Mouse (Mus musculus) liver, embryonic 11.5 days (tissue): ENCODE data around the gene Bst1. TPM values are rescaled to one million over a fixed set of nuclear protein-coding genes. Genes with fewer than 3 reads are reported as not detected.

Experiments
- ATAC-seq: fragments of 200-750 bp; cut with Nextera tagmentation; replicated peaks from 2 replicates; pipeline ENCODE4 v1.8.0; 2017; ENCODE audit warnings: moderate number of reproducible peaks, mild to moderate bottlenecking, moderate TSS enrichment, moderate library complexity; ENCODE audit not compliant: low FRiP score
- DNase-seq: peaks from one replicate; pipeline ENCODE4 v3.0.0-alpha.2; 2017; ENCODE audit warnings: low spot score
- H3K27ac ChIP-seq: fragments of 300-500 bp; sonication (generic); 2 replicates; pipeline ENCODE4 v1.5.1; 2014; ENCODE audit warnings: mild to moderate bottlenecking, low read depth, low read length, control low read depth
- H3K27me3 ChIP-seq: fragments of 300-500 bp; sonication (generic); replicated peaks from 2 replicates; pipeline ENCODE4 v1.6.1; 2014; ENCODE audit warnings: low read length, mixed read lengths; ENCODE audit not compliant: control insufficient read depth, insufficient read depth
- H3K36me3 ChIP-seq: fragments of 300-500 bp; sonication (generic); 2 replicates; pipeline ENCODE4 v1.6.1; 2014; ENCODE audit warnings: mild to moderate bottlenecking, low read length, moderate library complexity, mixed read lengths; ENCODE audit not compliant: control insufficient read depth, insufficient read depth
- H3K4me1 ChIP-seq: fragments of 300-500 bp; sonication (generic); replicated peaks from 2 replicates; pipeline ENCODE4 v1.6.1; 2014; ENCODE audit warnings: low read length, mixed read lengths; ENCODE audit not compliant: control insufficient read depth, insufficient read depth
- H3K4me2 ChIP-seq: fragments of 300-500 bp; sonication (generic); 2 replicates; pipeline ENCODE4 v1.6.1; 2014; ENCODE audit warnings: mild to moderate bottlenecking, control low read depth, moderate library complexity
- H3K4me3 ChIP-seq: fragments of 300-500 bp; sonication (generic); 2 replicates; pipeline ENCODE4 v1.5.1; 2014; ENCODE audit warnings: low read depth, low read length, control low read depth
- H3K9ac ChIP-seq: fragments of 300-500 bp; sonication (generic); 2 replicates; pipeline ENCODE4 v1.6.1; 2014; ENCODE audit warnings: low read depth, low read length, control low read depth
- H3K9me3 ChIP-seq: fragments of 300-500 bp; sonication (generic); 2 replicates; pipeline ENCODE4 v1.6.1; 2016; ENCODE audit warnings: low read length, inconsistent platforms, mixed read lengths; ENCODE audit not compliant: control insufficient read depth
- WGBS: fragments of 180-500 bp; shearing (Covaris S2); extraction: QIAGEN DNeasy Blood & Tissue Kit; methylation state at CpG from one replicate; pipeline ENCODE4 v1.1.7; 2014; 5-methylcytosine and 5-hydroxymethylcytosine counted together
- polyA plus RNA-seq: library from polyadenylated mRNA; unstranded; fragments of >200 nt; fragmentation: Nextera tagmentation; extraction: Ambion mirVana; gene quantifications from 2 replicates; pipeline ENCODE4 v1.2.1, GENCODE M21; 2014

The Bst1 gene
- polyA plus RNA-seq, 1 experiment from 2014 or later = 0.36 TPM

DNA sequence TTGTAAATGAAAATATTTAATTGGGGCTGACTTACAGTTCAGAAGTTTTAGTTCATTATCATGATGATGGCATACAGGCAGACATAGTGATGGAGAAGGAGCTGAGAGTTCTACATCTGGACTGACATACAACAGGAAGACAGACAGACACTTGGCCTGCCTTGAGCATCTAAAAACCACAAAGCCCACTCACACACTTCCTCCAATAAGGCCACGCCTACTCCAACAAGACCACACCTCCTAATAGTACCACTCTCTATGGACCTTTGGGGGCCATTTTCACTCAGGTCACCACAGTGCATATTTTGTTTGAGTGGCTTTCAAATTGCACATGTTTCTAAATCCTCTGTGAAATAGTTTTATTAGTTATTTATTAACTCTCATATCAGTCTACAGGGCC, 53.2 kb downstream of the Bst1 start:
- H3K4me2 ChIP-seq = no peak overlapping the region
- H3K9ac ChIP-seq = no peak overlapping the region
- H3K36me3 ChIP-seq = no peaks in the 10 kb centered on the region
- WGBS = 42% methylated on average over 1 of the region's 1 CpGs
- no peak for ATAC-seq
- no peak overlapping the region for H3K4me3 ChIP-seq
- DNase-seq = no peak
- H3K27me3 ChIP-seq = no peaks in the 10 kb centered on the region
- no peak overlapping the region for H3K27ac ChIP-seq
- H3K9me3 ChIP-seq = no peaks in the 10 kb centered on the region
- peaks cover 3% of the 10 kb centered on the region; the same call in 1 of the 2 replicates for H3K4me1 ChIP-seq

DNA sequence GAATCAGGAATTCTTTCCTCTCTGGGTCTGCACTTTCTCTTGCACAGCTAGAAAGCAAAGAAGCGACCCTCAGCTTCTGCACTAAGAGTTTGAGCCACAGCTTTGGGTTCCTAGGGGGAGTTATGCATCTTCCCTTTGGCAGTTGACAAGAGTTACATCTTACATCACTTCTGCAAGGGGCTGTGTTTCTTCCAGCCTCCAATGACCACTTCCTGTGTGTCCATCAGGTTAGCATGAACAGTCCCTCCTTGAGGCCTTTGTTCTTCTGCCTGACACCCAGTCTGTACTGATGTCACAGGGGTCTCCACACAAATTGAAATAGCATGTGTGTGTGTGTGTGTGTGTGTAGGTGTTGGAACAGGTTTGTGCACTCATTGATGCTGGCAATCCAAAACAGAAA, 54.0 kb downstream of the Bst1 start:
- 64% methylated on average over 1 of the region's 1 CpGs for WGBS
- Histone ChIP-seq H3K4me1 (peaks cover 3% of the 10 kb centered on the region; the same call in 1 of the 2 replicates), H3K4me3 (no peak overlapping the region), H3K9ac (no peak overlapping the region), H3K27me3 (no peaks in the 10 kb centered on the region), H3K4me2 (no peak overlapping the region), H3K9me3 (no peaks in the 10 kb centered on the region), H3K27ac (no peak overlapping the region), H3K36me3 (no peaks in the 10 kb centered on the region)
- no peak for DNase-seq
- no peak for ATAC-seq

DNA sequence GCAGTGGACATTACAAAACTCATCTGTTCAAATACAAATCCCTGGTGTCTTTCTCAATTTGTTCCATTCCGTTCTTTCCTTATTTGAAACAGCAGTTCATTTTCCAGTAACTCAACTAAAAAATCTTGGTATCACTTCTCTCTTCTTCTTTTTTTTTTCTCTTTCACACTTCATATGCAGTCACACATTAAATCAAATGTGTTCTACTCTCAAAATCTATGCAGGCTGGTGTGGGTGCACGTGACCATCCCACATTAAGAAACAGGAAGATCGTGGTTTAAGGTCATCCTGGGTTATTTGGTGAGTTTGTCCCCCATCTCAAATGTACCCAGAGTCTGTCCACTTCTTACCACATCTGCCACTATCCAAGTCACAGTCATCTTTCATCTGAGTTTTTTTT, 63.3 kb downstream of the Bst1 start:
- Histone ChIP-seq H3K9ac (no peak overlapping the region), H3K27me3 (no peaks in the 10 kb centered on the region), H3K4me3 (no peak overlapping the region), H3K9me3 (no peaks in the 10 kb centered on the region), H3K27ac (no peak overlapping the region), H3K4me1 (no peaks in the 10 kb centered on the region), H3K4me2 (no peak overlapping the region), H3K36me3 (no peaks in the 10 kb centered on the region)
- no peak for DNase-seq
- 62% methylated on average over 3 of the region's 3 CpGs for WGBS
- no peak for ATAC-seq

DNA sequence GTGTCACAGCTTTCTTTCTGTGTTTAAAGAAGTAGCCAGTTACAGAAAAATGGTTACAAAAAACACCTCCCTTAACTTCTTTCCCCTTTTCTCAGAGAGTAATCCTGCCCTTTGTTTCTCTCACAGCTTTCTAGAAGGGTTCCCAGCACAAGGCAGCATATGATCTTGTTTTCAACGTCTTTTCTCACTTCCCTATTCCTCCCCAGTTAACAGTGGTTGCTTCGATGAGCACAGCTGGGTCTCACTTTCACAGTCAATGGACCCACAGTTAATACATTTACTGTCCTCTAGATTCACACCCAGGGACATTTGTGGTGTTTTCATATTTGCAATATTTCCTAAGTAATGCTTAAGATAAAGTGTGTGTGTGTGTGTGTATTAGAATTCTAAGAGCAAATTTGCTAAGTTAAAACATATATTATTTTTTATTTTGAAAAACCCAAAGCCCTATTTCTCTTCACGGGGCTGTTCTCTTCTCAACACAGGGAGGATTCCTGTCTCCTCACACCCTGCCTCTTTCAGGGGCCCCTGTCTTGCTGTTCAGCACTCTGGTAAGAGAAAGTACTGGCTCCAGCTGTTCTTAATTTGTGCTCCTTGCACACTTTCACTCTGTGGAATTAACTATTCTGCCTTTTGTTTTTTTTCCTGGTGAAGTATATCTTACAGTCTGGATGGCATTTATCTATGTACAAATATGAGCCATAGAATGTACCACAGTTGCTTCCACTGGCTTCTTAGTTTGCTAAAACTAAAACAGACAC, 66.6 kb downstream of the Bst1 start:
- H3K9ac ChIP-seq = no peak overlapping the region
- no peak overlapping the region for H3K4me3 ChIP-seq

DNA sequence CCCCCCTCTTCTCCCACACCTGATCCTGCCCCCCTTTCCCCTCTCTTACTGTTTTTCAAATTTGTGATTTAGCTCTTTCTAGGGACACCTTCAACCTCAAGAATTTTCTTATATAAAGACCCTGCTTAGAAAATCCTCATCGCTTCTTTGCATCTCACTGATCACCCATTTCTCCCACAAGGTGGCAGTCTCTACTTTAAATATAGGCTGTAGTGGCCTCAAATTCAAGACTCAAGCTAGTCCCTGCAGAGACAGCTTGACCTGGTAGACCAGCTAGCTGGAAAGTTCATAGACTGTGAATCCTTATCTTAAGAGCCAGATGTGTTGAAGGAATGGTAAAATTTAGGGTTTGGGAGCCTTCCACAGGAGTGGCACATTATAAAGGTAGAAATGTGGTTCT, 73.7 kb downstream of the Bst1 start:
- no peak overlapping the region for H3K9ac ChIP-seq
- H3K27me3 ChIP-seq = no peaks in the 10 kb centered on the region
- H3K4me2 ChIP-seq = no peak overlapping the region
- DNase-seq = no peak
- no peak overlapping the region for H3K27ac ChIP-seq
- no peaks in the 10 kb centered on the region for H3K9me3 ChIP-seq
- H3K36me3 ChIP-seq = no peaks in the 10 kb centered on the region
- no peak for ATAC-seq
- no peak overlapping the region for H3K4me3 ChIP-seq
- no peaks in the 10 kb centered on the region for H3K4me1 ChIP-seq
- WGBS = 28% methylated on average over 1 of the region's 1 CpGs

More for the DNA sequence above, 66.6 kb downstream of the Bst1 start:
- WGBS = 31% methylated on average over 3 of the region's 3 CpGs
- Histone ChIP-seq H3K4me2 (no peak overlapping the region), H3K27me3 (no peaks in the 10 kb centered on the region), H3K4me1 (no peaks in the 10 kb centered on the region), H3K36me3 (no peaks in the 10 kb centered on the region), H3K27ac (no peak overlapping the region), H3K9me3 (no peaks in the 10 kb centered on the region)
- DNase-seq (no peak), ATAC-seq (no peak)

Other genes starting within 250 kb of the Bst1 start
- 3.2 and 4.2 TPM in 2 replicates for gene Cc2d2a, start 156.5 kb upstream of the Bst1 start, polyA plus RNA-seq
- 36.5 and 40.3 TPM in 2 replicates for gene Fbxl5, start 2.8 kb downstream of the Bst1 start, polyA plus RNA-seq
- gene Cd38, start 49.7 kb downstream of the Bst1 start, polyA plus RNA-seq = 22.0 and 25.0 TPM in 2 replicates
- gene Gm7879, start 94.3 kb downstream of the Bst1 start, polyA plus RNA-seq = not detected in 2 replicates
- gene Fgfbp1, start 162.9 kb downstream of the Bst1 start, polyA plus RNA-seq = not detected in 2 replicates